8 mouse cellular contexts compared by ENCODE assay signal in genomic region chrX:99853834-99854233, GRCm38 (mm10). TPM values are rescaled to one million over a fixed set of nuclear protein-coding genes. Genes with fewer than 3 reads are reported as not detected.
DNase-seq lines count a peak whose midpoint lies in the region; ATAC-seq and TF ChIP-seq lines count a peak whose summit lies in the region.
"Had no signal": no experiment of that assay in that cellular context is flagged by ENCODE, and none has a peak within 500 bp of the region (broad histone marks: within the 10 kb centered on the region; RNA-seq: fewer than 3 reads in every experiment).

No protein-coding gene starts in this region.

- no peak for ATAC-seq in lung, embryonic 14.5 days (ENCODE audit: insufficient read depth)
- ATAC-seq in forebrain, embryonic 13.5 days: no peak
- ATAC-seq in limb, embryonic 11.5 days (ENCODE audit: insufficient number of reproducible peaks, low FRiP score, low TSS enrichment, low read depth): no peak
- no peak for ATAC-seq in stomach, embryonic 15.5 days (ENCODE audit: insufficient read depth, low FRiP score, low read depth)
- ATAC-seq in megakaryocyte, adult 5-6 weeks (ENCODE audit: poor library complexity, severe bottlenecking): no peak

- H3K36me3 ChIP-seq in lung, embryonic 14.5 days (ENCODE audit: insufficient read depth): no peaks in the 10 kb centered on the region
- H3K36me3 ChIP-seq in forebrain, embryonic 13.5 days (ENCODE audit: poor library complexity, severe bottlenecking): no peaks in the 10 kb centered on the region
- H3K36me3 ChIP-seq in limb, embryonic 11.5 days (ENCODE audit: control insufficient read depth, insufficient read depth, low read length): no peaks in the 10 kb centered on the region
- H3K36me3 ChIP-seq in stomach, embryonic 15.5 days: no peaks in the 10 kb centered on the region

- no peak overlapping the region for H3K27ac ChIP-seq in lung, embryonic 14.5 days (ENCODE audit: low read depth)
- no peak overlapping the region for H3K27ac ChIP-seq in forebrain, embryonic 13.5 days
- no peak overlapping the region for H3K27ac ChIP-seq in limb, embryonic 11.5 days (replicated peaks; ENCODE audit: low read depth, low read length)
- H3K27ac ChIP-seq in stomach, embryonic 15.5 days: no peak overlapping the region

- peak overlapping the region; percentile 56 for H3K4me2 ChIP-seq in lung, embryonic 14.5 days
- H3K4me2 ChIP-seq in forebrain, embryonic 13.5 days: peak overlapping the region; percentile 53
- peak overlapping the region; percentile 33; the same call in 1 of the 2 replicates for H3K4me2 ChIP-seq in limb, embryonic 11.5 days (ENCODE audit: low read depth, severe bottlenecking)
- H3K4me2 ChIP-seq in stomach, embryonic 15.5 days: peak overlapping the region; percentile 50

- peak; percentile 4 for DNase-seq in lung, embryonic 14.5 days
- DNase-seq in lung, adult 18-20 months: no peak
- no peak for DNase-seq in limb, embryonic 11.5 days (ENCODE audit: low spot score)
- DNase-seq in ovary, adult 18-20 months (ENCODE audit: low spot score): no peak

- no peaks in the 10 kb centered on the region for H3K4me1 ChIP-seq in lung, embryonic 14.5 days (ENCODE audit: insufficient read depth)
- no peaks in the 10 kb centered on the region for H3K4me1 ChIP-seq in forebrain, embryonic 13.5 days
- H3K4me1 ChIP-seq in limb, embryonic 11.5 days (ENCODE audit: control insufficient read depth, insufficient read depth, low read length): no peaks in the 10 kb centered on the region
- no peaks in the 10 kb centered on the region for H3K4me1 ChIP-seq in stomach, embryonic 15.5 days

- peak overlapping the region; percentile 28; the same call in 1 of the 2 replicates for H3K4me3 ChIP-seq in lung, embryonic 14.5 days (ENCODE audit: low read depth, low read length)
- no peak overlapping the region for H3K4me3 ChIP-seq in forebrain, embryonic 13.5 days
- peak overlapping the region; percentile 10; the same call in 1 of the 2 replicates for H3K4me3 ChIP-seq in limb, embryonic 11.5 days (ENCODE audit: low read depth, low read length)
- no peak overlapping the region; the same call in 1 of the 2 replicates for H3K4me3 ChIP-seq in stomach, embryonic 15.5 days (replicated peaks)

- H3K27me3 ChIP-seq in lung, embryonic 14.5 days (ENCODE audit: insufficient read depth, low read length): no peaks in the 10 kb centered on the region
- H3K27me3 ChIP-seq in forebrain, embryonic 13.5 days: peaks cover 7% of the 10 kb centered on the region; the same call in 1 of the 2 replicates
- peaks cover 16% of the 10 kb centered on the region; the same call in 1 of the 2 replicates for H3K27me3 ChIP-seq in limb, embryonic 11.5 days (ENCODE audit: control insufficient read depth, insufficient read depth, low read length)
- peaks cover 6% of the 10 kb centered on the region; the same call in 1 of the 2 replicates for H3K27me3 ChIP-seq in stomach, embryonic 15.5 days (replicated peaks)

- TF ChIP-seq CTCF in lung, embryonic 14.5 days (IDR thresholded peaks at IDR 0.05; ENCODE audit: low read depth): no peak

- H3K9me3 ChIP-seq in lung, embryonic 14.5 days (ENCODE audit: low read depth, low read length): no peaks in the 10 kb centered on the region
- H3K9me3 ChIP-seq in forebrain, embryonic 13.5 days (replicated peaks): no peaks in the 10 kb centered on the region
- no peaks in the 10 kb centered on the region for H3K9me3 ChIP-seq in limb, embryonic 11.5 days (ENCODE audit: control insufficient read depth, low read length)
- H3K9me3 ChIP-seq in stomach, embryonic 15.5 days: no peaks in the 10 kb centered on the region

- no peak overlapping the region for H3K9ac ChIP-seq in lung, embryonic 14.5 days
- no peak overlapping the region for H3K9ac ChIP-seq in forebrain, embryonic 13.5 days
- 0 out of 2 replicates have a peak overlapping the region, but pooled peaks have one; percentile 56 for H3K9ac ChIP-seq in limb, embryonic 11.5 days (ENCODE audit: low read length)
- H3K9ac ChIP-seq in stomach, embryonic 15.5 days: no peak overlapping the region

- WGBS in lung, embryonic 14.5 days: 53% methylated on average over 2 of the region's 3 CpGs
- WGBS in forebrain, embryonic 13.5 days: 49% methylated on average over 3 of the region's 3 CpGs
- 45% methylated on average over 3 of the region's 3 CpGs for WGBS in limb, embryonic 11.5 days
- 51% methylated on average over 3 of the region's 3 CpGs for WGBS in stomach, embryonic 15.5 days

RNA-seq across cellular contexts. Expression of gene Tmem28, which starts 33.0 kb away (rescaled TPM):
- polyA plus RNA-seq in lung, embryonic 14.5 days (2014; fragmentation: Nextera tagmentation; extraction: Ambion mirVana): 0.04 TPM in 1 of 2 replicates, not detected in the other
- polyA plus RNA-seq in forebrain, embryonic 13.5 days (2015; fragmentation: Nextera tagmentation; extraction: Ambion mirVana): 1.1 TPM in 2 replicates
- polyA plus RNA-seq in limb, embryonic 11.5 days (2014; fragmentation: Nextera tagmentation; extraction: Ambion mirVana): 0.11 and 0.14 TPM in 2 replicates
- polyA plus RNA-seq in stomach, embryonic 15.5 days (2015; fragmentation: Nextera tagmentation; extraction: Ambion mirVana): 0.08 TPM in 2 replicates
- total RNA-seq in megakaryocyte, adult 5-6 weeks (2015): not detected in 2 replicates
- total RNA-seq in megakaryocyte, adult 5-6 weeks (2017): not detected in 2 replicates
- total RNA-seq: megakaryocyte-erythroid progenitor cell, adult 5-6 weeks had no signal

Comparison
In these comparisons a context has a peak if more than half of its experiments do, and no peak if none do; other contexts are left out.
1. H3K4me3 ChIP-seq: peak in lung, embryonic 14.5 days (single experiment) and limb, embryonic 11.5 days (single experiment); none in forebrain, embryonic 13.5 days (single experiment) and stomach, embryonic 15.5 days (single experiment).
2. Peak in every context shown above with its lines, with median percentiles within 50 percentile points of each other: H3K4me2 ChIP-seq.